In genomic region chr2:155472671-155473569, GRCm38 (mm10) we compare ENCODE assay signal across 8 mouse cellular contexts. TPM values are rescaled to one million over a fixed set of nuclear protein-coding genes. Genes with fewer than 3 reads are reported as not detected.
DNase-seq lines count a peak whose midpoint lies in the region; ATAC-seq and TF ChIP-seq lines count a peak whose summit lies in the region.

No protein-coding gene starts in this region.

- no peaks in the 10 kb centered on the region for H3K9me3 ChIP-seq in ES-E14 (ENCODE audit: control insufficient read depth, insufficient read depth, low read depth, low read length)
- H3K9me3 ChIP-seq in forebrain, embryonic 10.5 days, result no peaks in the 10 kb centered on the region
- H3K9me3 ChIP-seq in heart, embryonic 16.5 days (replicated peaks; ENCODE audit: control insufficient read depth, low read length), result no peaks in the 10 kb centered on the region
- no peaks in the 10 kb centered on the region for H3K9me3 ChIP-seq in lung, embryonic 14.5 days (ENCODE audit: low read depth, low read length)
- no peaks in the 10 kb centered on the region for H3K9me3 ChIP-seq in neural tube, embryonic 15.5 days (replicated peaks)

- H3K27me3 ChIP-seq in forebrain, embryonic 10.5 days (ENCODE audit: poor library complexity, severe bottlenecking), result peaks cover 8% of the 10 kb centered on the region
- no peaks in the 10 kb centered on the region for H3K27me3 ChIP-seq in heart, embryonic 16.5 days (ENCODE audit: control insufficient read depth, insufficient read depth, low read length)
- H3K27me3 ChIP-seq in lung, embryonic 14.5 days (ENCODE audit: insufficient read depth, low read length), result no peaks in the 10 kb centered on the region; the same call in 1 of the 2 replicates
- H3K27me3 ChIP-seq in neural tube, embryonic 15.5 days (replicated peaks), result no peaks in the 10 kb centered on the region

- H3K36me3 ChIP-seq in ES-E14 (ENCODE audit: control insufficient read depth, insufficient read depth, low read length, poor library complexity, severe bottlenecking), result no peaks in the 10 kb centered on the region
- no peaks in the 10 kb centered on the region for H3K36me3 ChIP-seq in forebrain, embryonic 10.5 days (replicated peaks)
- no peaks in the 10 kb centered on the region for H3K36me3 ChIP-seq in heart, embryonic 16.5 days (ENCODE audit: control insufficient read depth, insufficient read depth)
- no peaks in the 10 kb centered on the region for H3K36me3 ChIP-seq in lung, embryonic 14.5 days (ENCODE audit: insufficient read depth)
- no peaks in the 10 kb centered on the region for H3K36me3 ChIP-seq in neural tube, embryonic 15.5 days

- peak overlapping the region; percentile 95 for H3K9ac ChIP-seq in ES-E14 (ENCODE audit: insufficient read depth, low read depth, low read length, poor library complexity, severe bottlenecking)
- H3K9ac ChIP-seq in heart, embryonic 16.5 days (ENCODE audit: low read length), result peak overlapping the region; percentile 98
- H3K9ac ChIP-seq in lung, embryonic 14.5 days, result peak overlapping the region; percentile 97
- peak overlapping the region; percentile 90 for H3K9ac ChIP-seq in neural tube, embryonic 15.5 days (replicated peaks)

- H3K27ac ChIP-seq in ES-E14 (ENCODE audit: insufficient read depth, low read depth, low read length, poor library complexity, severe bottlenecking), result peak overlapping the region; percentile 75
- H3K27ac ChIP-seq in forebrain, embryonic 10.5 days, result peak overlapping the region; percentile 97
- H3K27ac ChIP-seq in heart, embryonic 16.5 days (ENCODE audit: low read length), result peak overlapping the region; percentile 93
- peak overlapping the region; percentile 88 for H3K27ac ChIP-seq in lung, embryonic 14.5 days (ENCODE audit: low read depth)
- H3K27ac ChIP-seq in neural tube, embryonic 15.5 days (replicated peaks), result peak overlapping the region; percentile 92

- in situ Hi-C loops in ES-E14 (cut with MboI; ENCODE audit: low sequenced_read_pairs in 2 of 2, unreplicated experiment in 2 of 2), result no loop called here

- peak overlapping the region; percentile 52 to 99 for H3K4me3 ChIP-seq in ES-E14 (ENCODE audit: insufficient read depth in 1 of 2, low read depth in 1 of 2, low read length in 2 of 2, poor library complexity in 1 of 2, severe bottlenecking in 1 of 2)
- peak overlapping the region; percentile 89 for H3K4me3 ChIP-seq in forebrain, embryonic 10.5 days
- H3K4me3 ChIP-seq in heart, embryonic 16.5 days (ENCODE audit: low read length), result peak overlapping the region; percentile 93
- H3K4me3 ChIP-seq in lung, embryonic 14.5 days (ENCODE audit: low read depth, low read length), result peak overlapping the region; percentile 84
- H3K4me3 ChIP-seq in neural tube, embryonic 15.5 days (replicated peaks), result peak overlapping the region; percentile 69

- peak; percentile 74 for ATAC-seq in heart, embryonic 16.5 days (replicated peaks; ENCODE audit: extremely low read depth, insufficient read depth, low FRiP score)
- peak; percentile 68 for ATAC-seq in lung, embryonic 14.5 days (ENCODE audit: insufficient read depth)
- peak; percentile 81 for ATAC-seq in neural tube, embryonic 15.5 days (ENCODE audit: low FRiP score)

- peaks cover 3 to 4% of the 10 kb centered on the region in 2 experiments; a peak in 2 of 4 replicates for H3K4me1 ChIP-seq in ES-E14 (ENCODE audit: control insufficient read depth in 2 of 2, insufficient read depth in 2 of 2, low read length in 2 of 2, poor library complexity in 1 of 2)
- peaks cover 21% of the 10 kb centered on the region for H3K4me1 ChIP-seq in forebrain, embryonic 10.5 days
- peaks cover 23% of the 10 kb centered on the region for H3K4me1 ChIP-seq in heart, embryonic 16.5 days (ENCODE audit: control insufficient read depth, insufficient read depth, low read length)
- H3K4me1 ChIP-seq in lung, embryonic 14.5 days (ENCODE audit: insufficient read depth), result peaks cover 4% of the 10 kb centered on the region; the same call in 1 of the 2 replicates
- peaks cover 40% of the 10 kb centered on the region for H3K4me1 ChIP-seq in neural tube, embryonic 15.5 days

- no peak for TF ChIP-seq CTCF in lung, embryonic 14.5 days (IDR thresholded peaks at IDR 0.05; ENCODE audit: low read depth)

- H3K4me2 ChIP-seq in heart, embryonic 16.5 days (ENCODE audit: low read depth, low read length), result peak overlapping the region; percentile 91
- peak overlapping the region; percentile 82 for H3K4me2 ChIP-seq in lung, embryonic 14.5 days
- peak overlapping the region; percentile 76 for H3K4me2 ChIP-seq in neural tube, embryonic 15.5 days

- DNase-seq in ES-E14 (ENCODE audit: low read depth, low spot score), result no peak
- peak; percentile 22 for DNase-seq in c-Kit-negative CD71-positive TER-119-positive erythroid progenitor cells, embryonic 14.5 days (ENCODE audit: low read depth, low spot score)
- peak; percentile 50 for DNase-seq in forebrain, embryonic 10.5 days (ENCODE audit: extremely low spot score, low spot score)
- DNase-seq in kidney, postnatal 10 days, result peak; percentile 65
- peak; percentile 48 for DNase-seq in lung, embryonic 14.5 days
- peak; percentile 12 to 33 for DNase-seq in thymus, postnatal 10 days (ENCODE audit: low spot score in 2 of 2)

- under 1% methylated on average over 66 of the region's 71 CpGs for WGBS in forebrain, embryonic 10.5 days
- under 1% methylated on average over 56 of the region's 71 CpGs for WGBS in heart, embryonic 16.5 days
- WGBS in lung, embryonic 14.5 days, result under 1% methylated on average over 62 of the region's 71 CpGs
- WGBS in neural tube, embryonic 15.5 days, result under 1% methylated on average over 62 of the region's 71 CpGs

TF ChIP-seq in ES-E14, 5 proteins besides CTCF, POLR2A, EP300 and RAD21:
- TF ChIP-seq CHD2 (IDR thresholded peaks at IDR 0.05; ENCODE audit: low read depth, low read length), result no peak
- TF ChIP-seq MAFK (IDR thresholded peaks at IDR 0.05; ENCODE audit: insufficient read depth, low read depth, low read length), result no peak
- no peak for TF ChIP-seq ZC3H11A (IDR thresholded peaks at IDR 0.05; ENCODE audit: borderline replicate concordance, low read depth, low read length)
- no peak for TF ChIP-seq ZNF384 (IDR thresholded peaks at IDR 0.05; ENCODE audit: low read depth, low read length)
- TF ChIP-seq HCFC1 (IDR thresholded peaks at IDR 0.05; ENCODE audit: borderline replicate concordance, insufficient read depth, low read length), result no peak

RNA-seq across cellular contexts. Expression of gene Ncoa6, which starts 0.8 kb away (rescaled TPM):
- 9.5 and 10.4 TPM in 2 replicates for total RNA-seq in ES-E14 (2012; rRNA removed)
- 22.9 and 23.7 TPM in 2 replicates for polyA plus RNA-seq in forebrain, embryonic 10.5 days (2016; fragmentation: Nextera tagmentation; extraction: Ambion mirVana)
- 11.4 and 13.1 TPM in 2 replicates for polyA plus RNA-seq in heart, embryonic 16.5 days (2015; fragmentation: Nextera tagmentation; extraction: Ambion mirVana)
- 27.1 and 28.4 TPM in 2 replicates for polyA plus RNA-seq in lung, embryonic 14.5 days (2014; fragmentation: Nextera tagmentation; extraction: Ambion mirVana)
- 18.8 and 18.9 TPM in 2 replicates for polyA plus RNA-seq in neural tube, embryonic 15.5 days (2015; fragmentation: Nextera tagmentation; extraction: Ambion mirVana)

RNA-seq across cellular contexts. Expression of gene Acss2, which starts 44.8 kb away (rescaled TPM):
- 5.3 and 8.4 TPM in 2 replicates for total RNA-seq in ES-E14 (2012; rRNA removed)
- polyA plus RNA-seq in forebrain, embryonic 10.5 days (2016; fragmentation: Nextera tagmentation; extraction: Ambion mirVana), result 13.1 and 14.3 TPM in 2 replicates
- 24.7 and 26.1 TPM in 2 replicates for polyA plus RNA-seq in heart, embryonic 16.5 days (2015; fragmentation: Nextera tagmentation; extraction: Ambion mirVana)
- polyA plus RNA-seq in lung, embryonic 14.5 days (2014; fragmentation: Nextera tagmentation; extraction: Ambion mirVana), result 7.5 and 7.9 TPM in 2 replicates
- polyA plus RNA-seq in neural tube, embryonic 15.5 days (2015; fragmentation: Nextera tagmentation; extraction: Ambion mirVana), result 24.0 and 29.4 TPM in 2 replicates

RNA-seq across cellular contexts. Expression of gene Ggt7, which starts 45.1 kb away (rescaled TPM):
- total RNA-seq in ES-E14 (2012; rRNA removed), result 3.6 and 5.2 TPM in 2 replicates
- 9.8 and 10.9 TPM in 2 replicates for polyA plus RNA-seq in forebrain, embryonic 10.5 days (2016; fragmentation: Nextera tagmentation; extraction: Ambion mirVana)
- polyA plus RNA-seq in heart, embryonic 16.5 days (2015; fragmentation: Nextera tagmentation; extraction: Ambion mirVana), result 1.2 and 2.1 TPM in 2 replicates
- 2.1 and 2.6 TPM in 2 replicates for polyA plus RNA-seq in lung, embryonic 14.5 days (2014; fragmentation: Nextera tagmentation; extraction: Ambion mirVana)
- 80.2 and 94.7 TPM in 2 replicates for polyA plus RNA-seq in neural tube, embryonic 15.5 days (2015; fragmentation: Nextera tagmentation; extraction: Ambion mirVana)
